Mouse (Mus musculus) myocyte (in vitro differentiated cells): Measurements from ENCODE around the gene Tmem38b.

ENCODE experiments used
- CEBPB ChIP-seq: IDR thresholded peaks from 2 replicates; pipeline ENCODE4 v1.6.1; 2011; ENCODE audit warnings: mild to moderate bottlenecking, moderate library complexity; ENCODE audit not compliant: poor library complexity, insufficient read depth, severe bottlenecking
- E2F4 ChIP-seq: IDR thresholded peaks from one replicate; pipeline ENCODE4 v1.6.1; 2011; ENCODE audit warnings: mild to moderate bottlenecking, control low read depth, moderate library complexity; ENCODE audit not compliant: insufficient read depth
- MAX ChIP-seq: IDR thresholded peaks from one replicate; pipeline ENCODE4 v1.6.1; 2011; ENCODE audit warnings: low read depth, mild to moderate bottlenecking, control low read depth
- MYOD1 ChIP-seq, 3 experiments: IDR thresholded peaks; one replicate each; pipeline ENCODE4 v1.6.1; 2011; ENCODE audit warnings: control low read depth in 2 of 3, low read depth in 2 of 3, mild to moderate bottlenecking in 2 of 3, moderate library complexity in 1 of 3; ENCODE audit not compliant: insufficient read length in 2 of 3, control insufficient read depth in 1 of 3
- MYOG ChIP-seq, 3 experiments: IDR thresholded peaks; one replicate each; pipeline ENCODE4 v1.6.1; 2011; ENCODE audit warnings: control low read depth in 2 of 3, low read depth in 2 of 3, mild to moderate bottlenecking in 2 of 3; ENCODE audit not compliant: insufficient read length in 2 of 3, control insufficient read depth in 1 of 3, insufficient read depth in 1 of 3
- POLR2A ChIP-seq: IDR thresholded peaks from one replicate; pipeline ENCODE4 v1.6.1; 2011; ENCODE audit warnings: low read depth, mild to moderate bottlenecking, control low read depth, moderate library complexity; ENCODE audit not compliant: insufficient read length
- POLR2AphosphoS2 ChIP-seq: IDR thresholded peaks from one replicate; pipeline ENCODE4 v1.6.1; 2011; ENCODE audit warnings: low read depth, control low read depth; ENCODE audit not compliant: insufficient read length
- REST ChIP-seq: IDR thresholded peaks from one replicate; pipeline ENCODE4 v1.6.1; 2011; ENCODE audit warnings: mild to moderate bottlenecking, control low read depth, moderate library complexity; ENCODE audit not compliant: insufficient read depth, insufficient read length
- SRF ChIP-seq: IDR thresholded peaks from one replicate; pipeline ENCODE4 v1.6.1; 2011; ENCODE audit warnings: low read depth; ENCODE audit not compliant: control insufficient read depth, insufficient read length

DNA sequence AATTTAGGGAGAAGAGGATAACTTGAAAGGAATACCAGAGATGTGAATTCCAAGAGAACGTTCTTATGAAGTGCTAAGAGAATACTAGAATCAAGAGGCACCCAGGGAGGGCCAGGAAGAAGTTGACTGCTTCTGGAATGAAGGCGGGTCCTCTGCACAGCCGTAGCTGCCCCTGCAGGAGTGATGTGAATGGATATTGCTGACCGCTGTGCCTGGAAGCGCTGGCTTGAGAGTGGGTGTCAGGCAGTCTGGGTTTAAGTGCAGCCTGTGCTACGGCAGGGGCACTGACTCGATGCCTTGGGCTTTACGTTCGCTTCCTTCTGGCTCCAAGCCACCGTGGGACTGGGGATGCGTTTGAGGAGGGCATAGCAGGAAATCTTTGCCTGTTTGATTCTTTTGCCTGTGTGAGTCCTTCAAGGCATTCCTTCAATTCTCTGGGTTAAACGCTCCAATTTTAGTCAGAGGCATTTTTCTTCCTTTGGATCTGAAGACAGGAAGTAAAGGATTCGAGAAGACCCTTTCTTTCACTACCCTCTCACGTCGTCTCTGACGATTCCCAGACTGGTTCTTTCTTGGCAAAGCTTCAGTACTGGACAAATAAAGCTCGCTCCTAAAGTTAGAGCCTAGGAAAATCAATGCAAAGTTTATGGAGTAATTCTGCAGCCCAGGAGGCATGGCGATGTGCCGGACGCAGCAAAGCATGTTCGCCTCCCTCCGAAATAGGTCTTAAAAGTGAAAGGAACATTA lies 60.7 kb downstream of the Tmem38b start:
- no peak for TF ChIP-seq MAX
- no peak for TF ChIP-seq POLR2A
- no peak for TF ChIP-seq SRF
- no peak for TF ChIP-seq POLR2AphosphoS2
- no peak for TF ChIP-seq CEBPB
- no peak for TF ChIP-seq E2F4
- no peak for TF ChIP-seq REST
- TF ChIP-seq MYOD1 (IDR thresholded peaks at IDR 0.05; ENCODE audit: control insufficient read depth in 1 of 3, insufficient read length in 2 of 3, low read depth in 2 of 3): no peak
- no peak for TF ChIP-seq MYOG (IDR thresholded peaks at IDR 0.05; ENCODE audit: control insufficient read depth in 1 of 3, insufficient read depth in 1 of 3, insufficient read length in 2 of 3, low read depth in 2 of 3)
